Mouse (Mus musculus) frontal cortex, postnatal 10 days (tissue): ENCODE data around the gene 4933428G20Rik.

Source experiments
- DNase-seq, 2 experiments: peaks; one replicate each; pipeline ENCODE4 v3.0.0; 2022; ENCODE audit warnings: low spot score in 2 of 2, mixed read lengths in 1 of 2

Gene 4933428G20Rik

GRCm38 (mm10) chr11:97532950-97533582 is 32.9 kb upstream of the 4933428G20Rik start:
- no peak for DNase-seq

GRCm38 (mm10) chr11:97532354-97532753 is 32.2 kb upstream of the 4933428G20Rik start:
- DNase-seq, result no peak

- DNase-seq, result peak; percentile 77 to 87
Observed at GRCm38 (mm10) chr11:97531381-97532260, 31.5 kb upstream of the 4933428G20Rik start.

GRCm38 (mm10) chr11:97530961-97531360 is 30.8 kb upstream of the 4933428G20Rik start:
- no peak for DNase-seq

- no peak for DNase-seq
Observed at GRCm38 (mm10) chr11:97530069-97530468, 29.9 kb upstream of the 4933428G20Rik start.

- DNase-seq, result no peak
Observed at GRCm38 (mm10) chr11:97528282-97528808, 28.2 kb upstream of the 4933428G20Rik start.

- DNase-seq, result no peak
Observed at GRCm38 (mm10) chr11:97525313-97525712, 25.2 kb upstream of the 4933428G20Rik start.

- DNase-seq, result no peak
Observed at GRCm38 (mm10) chr11:97524306-97524705, 24.2 kb upstream of the 4933428G20Rik start.

- no peak for DNase-seq
Observed at GRCm38 (mm10) chr11:97523827-97524261, 23.7 kb upstream of the 4933428G20Rik start.

GRCm38 (mm10) chr11:97523107-97523506 is 23.0 kb upstream of the 4933428G20Rik start:
- DNase-seq, result no peak

- DNase-seq, result no peak
Observed at GRCm38 (mm10) chr11:97521741-97522474, 21.8 kb upstream of the 4933428G20Rik start.

GRCm38 (mm10) chr11:97520541-97520940 is 20.4 kb upstream of the 4933428G20Rik start:
- no peak for DNase-seq

- DNase-seq, result no peak
Observed at GRCm38 (mm10) chr11:97513066-97513465, 12.9 kb upstream of the 4933428G20Rik start.

- DNase-seq, result no peak
Observed at GRCm38 (mm10) chr11:97512511-97512910, 12.4 kb upstream of the 4933428G20Rik start.

- no peak for DNase-seq
Observed at GRCm38 (mm10) chr11:97511661-97512369, 11.7 kb upstream of the 4933428G20Rik start.

GRCm38 (mm10) chr11:97510966-97511660 is 11.0 kb upstream of the 4933428G20Rik start:
- peak in 1 of 2 experiments; percentile 45 for DNase-seq

GRCm38 (mm10) chr11:97509715-97510485 is 9.8 kb upstream of the 4933428G20Rik start:
- DNase-seq, result no peak

- no peak for DNase-seq
Observed at GRCm38 (mm10) chr11:97509058-97509457, 8.9 kb upstream of the 4933428G20Rik start.

GRCm38 (mm10) chr11:97508198-97508597 is 8.1 kb upstream of the 4933428G20Rik start:
- no peak for DNase-seq

- no peak for DNase-seq
Observed at GRCm38 (mm10) chr11:97506331-97506730, 6.2 kb upstream of the 4933428G20Rik start.
